Mouse (Mus musculus) gastrocnemius, postnatal 14 days (tissue): ENCODE results near the gene Jak1. TPM values are rescaled to one million over a fixed set of nuclear protein-coding genes. Genes with fewer than 3 reads are reported as not detected.
A peak's percentile ranks its signal among the peaks of the same experiment; 100 is the strongest.

Experiments
- DNase-seq: peaks from one replicate; pipeline ENCODE4 v3.0.0; 2021; ENCODE audit warnings: mixed read lengths
- intact Hi-C: fragments of 180-260 bp; cut with DNase I; formaldehyde crosslinking; loops from one replicate; pipeline ENCODE4 v1.15.1; 2025; ENCODE audit warnings: low total_unique reads
- total RNA-seq, 2 experiments: library from RNA; stranded (reverse); gene quantifications; 2 replicates each; pipeline ENCODE4 v1.2.3; 2021

Jak1 gene
- total RNA-seq, 2 experiments from 2014 or later, result 96.6 to 108 TPM

- intact Hi-C loops, result loop anchor here (5.0 kb wide), 1 partner anchor 118 kb away; no protein-coding TSS in a partner anchor
- DNase-seq, result no peak
Measured at GRCm38 (mm10) chr4:101199433-101200081, 65.5 kb downstream of the Jak1 start.

GRCm38 (mm10) chr4:101198333-101198732 lies 66.7 kb downstream of the Jak1 start:
- peak; percentile 72 for DNase-seq
- intact Hi-C loops, result no loop called here

- intact Hi-C loops, result no loop called here
Measured at GRCm38 (mm10) chr4:101197421-101198170, 67.5 kb downstream of the Jak1 start.

GRCm38 (mm10) chr4:101196407-101196806 lies 68.7 kb downstream of the Jak1 start:
- DNase-seq, result no peak
- intact Hi-C loops, result no loop called here

More at GRCm38 (mm10) chr4:101197421-101198170, 67.5 kb downstream of the Jak1 start:
- no peak for DNase-seq

- intact Hi-C loops, result no loop called here
- DNase-seq, result no peak
Measured at GRCm38 (mm10) chr4:101194170-101194569, 70.9 kb downstream of the Jak1 start.

- DNase-seq, result no peak
- intact Hi-C loops, result no loop called here
Measured at GRCm38 (mm10) chr4:101192241-101192976, 72.7 kb downstream of the Jak1 start.

- intact Hi-C loops, result no loop called here
- DNase-seq, result no peak
Measured at GRCm38 (mm10) chr4:101187381-101187780, 77.7 kb downstream of the Jak1 start.

- no peak for DNase-seq
- intact Hi-C loops, result no loop called here
Measured at GRCm38 (mm10) chr4:101186591-101186990, 78.5 kb downstream of the Jak1 start.

GRCm38 (mm10) chr4:101185216-101185615 lies 79.9 kb downstream of the Jak1 start:
- no peak for DNase-seq
- intact Hi-C loops, result no loop called here

- intact Hi-C loops, result no loop called here
- peak; percentile 29 for DNase-seq
Measured at GRCm38 (mm10) chr4:101182603-101183011, 82.5 kb downstream of the Jak1 start.

GRCm38 (mm10) chr4:101180681-101181080 lies 84.4 kb downstream of the Jak1 start:
- intact Hi-C loops, result no loop called here
- DNase-seq, result no peak

- DNase-seq, result no peak
- intact Hi-C loops, result loop anchor here (10.0 kb wide), 1 partner anchor 135 kb away; no protein-coding TSS in a partner anchor
Measured at GRCm38 (mm10) chr4:101179836-101180235, 85.2 kb downstream of the Jak1 start.

- no peak for DNase-seq
- intact Hi-C loops, result loop anchor here (10.0 kb wide), 1 partner anchor 136 kb away; no protein-coding TSS in a partner anchor
Measured at GRCm38 (mm10) chr4:101179076-101179475, 86.0 kb downstream of the Jak1 start.

- intact Hi-C loops, result loop anchor here (10.0 kb wide), 1 partner anchor 137 kb away; no protein-coding TSS in a partner anchor
- DNase-seq, result no peak
Measured at GRCm38 (mm10) chr4:101177796-101178195, 87.3 kb downstream of the Jak1 start.

GRCm38 (mm10) chr4:101176123-101176522 lies 89.0 kb downstream of the Jak1 start:
- DNase-seq, result no peak
- intact Hi-C loops, result loop anchor here (10.0 kb wide), 1 partner anchor 139 kb away; no protein-coding TSS in a partner anchor

- intact Hi-C loops, result loop anchor here (10.0 kb wide), 1 partner anchor 140 kb away; no protein-coding TSS in a partner anchor
- DNase-seq, result no peak
Measured at GRCm38 (mm10) chr4:101174916-101175625, 90.0 kb downstream of the Jak1 start.

GRCm38 (mm10) chr4:101172738-101173137 lies 92.3 kb downstream of the Jak1 start:
- no peak for DNase-seq
- intact Hi-C loops, result loop anchor here (10.0 kb wide), 1 partner anchor 142 kb away; no protein-coding TSS in a partner anchor

- intact Hi-C loops, result no loop called here
- no peak for DNase-seq
Measured at GRCm38 (mm10) chr4:101168189-101168778, 96.8 kb downstream of the Jak1 start.

- DNase-seq, result no peak
- intact Hi-C loops, result no loop called here
Measured at GRCm38 (mm10) chr4:101167777-101168176, 97.3 kb downstream of the Jak1 start.
